Mouse (Mus musculus): ENCODE results near the gene Wdr59.

Gene Wdr59

DNA sequence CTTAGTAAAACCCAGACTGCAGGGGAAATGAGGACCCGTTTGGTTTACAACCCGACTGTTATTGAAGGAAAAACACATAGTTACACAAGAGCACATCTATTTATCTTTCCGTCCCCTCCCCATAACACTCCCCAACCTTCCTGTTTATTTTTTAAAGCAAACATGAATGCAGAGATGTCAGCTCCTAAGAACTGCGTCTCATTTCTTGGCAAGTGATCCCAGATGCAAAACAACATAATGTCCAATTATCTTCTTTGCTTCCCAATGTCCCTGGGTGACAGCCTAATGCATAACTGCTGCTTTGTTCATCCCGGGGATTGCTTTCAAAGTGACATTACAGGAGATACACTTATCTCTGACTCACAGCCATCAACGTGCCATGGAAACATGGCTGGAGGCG is 30.7 kb downstream of the Wdr59 start:
- DNase-seq (ENCODE audit: low spot score): no peak

DNA sequence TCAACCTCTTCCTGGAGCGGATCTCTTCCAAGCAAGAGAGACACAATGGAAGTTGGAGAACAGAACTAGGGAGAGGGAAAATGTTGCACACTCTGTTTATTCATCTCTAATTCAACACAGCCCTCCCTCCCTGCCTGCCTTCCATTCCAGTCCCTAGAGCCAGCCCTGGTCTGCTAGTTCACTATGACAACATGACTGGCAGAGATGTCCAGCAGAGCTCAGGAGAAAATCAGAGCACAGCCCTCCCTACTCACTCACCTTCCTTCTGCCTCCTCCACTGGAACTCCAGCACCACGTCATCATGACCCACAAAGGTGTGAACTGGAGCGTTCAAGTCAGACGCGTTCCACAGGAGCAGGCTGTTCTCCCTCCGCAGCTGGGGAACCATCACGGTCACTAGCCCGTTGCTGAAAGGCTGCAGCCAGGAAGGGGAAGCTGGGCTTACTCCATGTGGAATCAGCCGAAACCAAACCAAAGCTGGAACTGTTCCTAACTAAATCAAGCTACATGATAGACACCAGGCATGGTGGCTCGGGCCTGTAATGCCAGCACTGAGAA is 31.8 kb downstream of the Wdr59 start:
- DNase-seq (ENCODE audit: low spot score): no peak

DNA sequence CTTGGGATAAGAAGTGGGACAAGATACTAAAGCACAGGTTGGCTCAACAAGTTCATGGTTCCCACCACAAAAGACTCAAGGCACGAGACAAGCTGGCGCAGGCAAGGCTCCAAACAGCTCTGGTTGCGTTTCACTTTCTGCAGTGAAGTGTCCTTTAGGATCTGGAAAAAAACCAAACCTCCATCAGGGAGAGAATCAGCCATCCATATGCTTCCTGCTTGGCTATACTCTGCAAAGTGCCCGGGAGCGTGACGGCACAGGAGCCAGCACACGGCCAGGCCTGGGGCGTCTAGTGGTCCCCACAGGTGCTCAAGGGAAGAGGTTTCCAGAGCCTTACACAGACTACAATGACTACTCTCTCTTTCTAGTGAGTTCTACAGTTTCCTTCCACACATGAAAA is 41.2 kb downstream of the Wdr59 start:
- no peak for DNase-seq (ENCODE audit: low spot score)

DNA sequence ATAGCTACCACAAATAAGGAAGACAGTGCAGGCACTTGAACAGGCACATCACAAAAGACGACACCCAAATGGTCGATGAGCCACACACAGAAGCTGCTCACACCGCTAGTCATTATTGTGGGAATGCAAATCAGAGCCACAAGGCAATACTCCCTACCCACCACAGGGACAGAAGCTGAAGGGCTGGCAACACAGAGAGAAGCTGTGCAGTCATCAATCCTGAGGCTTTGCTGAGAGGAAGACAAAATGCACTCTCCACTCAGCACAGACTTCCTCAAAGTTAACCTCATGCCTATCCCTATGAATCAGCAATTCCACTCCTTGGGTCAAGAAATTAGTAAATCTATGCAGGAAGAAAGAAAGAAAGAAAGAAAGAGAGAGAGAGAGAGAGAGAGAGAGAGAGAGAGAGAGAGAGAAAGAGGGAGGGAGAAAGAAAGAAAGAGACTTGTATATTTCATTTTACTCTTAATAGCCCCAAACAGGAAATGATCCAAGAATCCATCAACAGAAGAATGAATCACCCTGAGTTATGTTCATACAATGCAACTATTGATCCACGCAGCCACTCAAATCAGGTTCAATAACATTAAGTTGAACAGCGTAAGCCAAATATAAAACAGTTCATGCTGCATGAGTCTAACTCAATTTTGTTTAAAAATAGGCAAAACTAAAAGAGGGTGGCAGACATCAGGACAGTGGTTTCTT is 44.0 kb downstream of the Wdr59 start:
- DNase-seq (ENCODE audit: low spot score): no peak

DNA sequence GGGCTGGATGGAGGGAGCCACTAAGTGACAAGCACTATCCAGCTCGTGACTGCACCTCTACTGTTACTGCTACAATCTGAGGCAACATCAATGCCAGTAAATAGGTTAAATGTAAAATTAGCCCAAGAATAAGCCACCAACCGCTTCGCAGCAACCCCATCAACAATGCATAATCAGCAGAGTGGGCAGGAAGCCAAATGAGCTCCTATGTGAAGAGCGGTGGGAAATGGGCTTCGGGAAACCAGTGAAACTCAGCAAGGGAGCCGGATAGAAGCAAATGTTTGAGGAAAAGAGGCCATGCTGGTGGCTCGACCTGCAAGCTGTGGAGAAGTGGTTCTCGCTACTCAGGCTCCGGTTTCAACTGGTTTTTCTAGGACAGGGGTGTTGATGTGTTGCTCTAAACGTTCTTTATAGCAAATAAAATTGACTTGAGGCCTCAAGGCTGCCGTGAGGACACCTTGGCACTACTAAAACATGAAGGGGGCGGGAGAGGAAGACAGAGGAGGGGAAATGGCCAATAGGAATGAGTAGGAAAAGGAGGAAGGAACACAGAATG is 50.3 kb downstream of the Wdr59 start:
- no peak for DNase-seq (ENCODE audit: low spot score)

DNA sequence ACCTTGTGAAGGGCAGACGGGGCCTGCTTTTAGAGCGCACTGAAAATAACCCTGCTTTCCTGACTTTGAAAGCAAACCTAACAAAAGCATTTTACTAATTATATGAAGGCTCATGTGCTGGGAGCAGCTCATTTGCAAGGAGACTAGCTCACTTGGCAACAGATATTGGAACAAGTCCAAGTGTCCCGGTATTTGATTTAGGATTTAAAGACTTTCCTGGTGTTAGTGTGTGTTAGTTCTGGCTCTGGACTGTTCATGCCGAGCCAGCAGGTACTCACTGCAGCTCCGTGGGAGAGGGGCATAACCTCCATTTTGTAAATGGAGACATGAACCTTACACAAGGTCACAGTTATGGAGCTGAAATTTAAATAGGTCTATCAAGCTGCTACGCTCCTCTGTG is 52.9 kb downstream of the Wdr59 start:
- DNase-seq (ENCODE audit: low spot score): no peak

- DNase-seq (ENCODE audit: low spot score): peak; percentile 9
These were observed 56.6 kb downstream of the Wdr59 start for GRCm38 (mm10) chr8:111465341-111465740.

GRCm38 (mm10) chr8:111464526-111464925 is 57.4 kb downstream of the Wdr59 start:
- DNase-seq (ENCODE audit: low spot score): no peak

- no peak for DNase-seq (ENCODE audit: low spot score)
These were observed 72.2 kb downstream of the Wdr59 start for GRCm38 (mm10) chr8:111449671-111450070.

GRCm38 (mm10) chr8:111445960-111446660 is 75.8 kb downstream of the Wdr59 start:
- peak; percentile 14 for DNase-seq (ENCODE audit: low spot score)

DNA sequence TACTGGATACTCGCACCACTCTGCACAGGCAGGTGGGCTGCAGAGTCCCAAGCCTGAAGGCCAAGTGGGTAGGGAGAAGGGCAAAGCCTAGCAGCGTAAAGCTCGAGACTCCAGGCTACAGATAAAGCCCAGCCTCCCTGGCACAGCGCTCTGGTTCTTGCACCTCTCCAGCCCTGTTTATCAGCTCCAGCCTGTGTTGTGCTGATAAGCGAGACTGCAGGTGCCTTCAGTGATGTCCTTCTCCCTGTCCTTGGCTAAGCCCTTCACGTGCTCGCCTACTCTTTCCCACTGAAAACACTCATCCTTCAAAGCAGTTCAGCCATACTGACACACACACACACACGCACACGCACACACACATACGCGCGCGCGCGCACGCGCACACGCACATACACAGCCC is 76.3 kb downstream of the Wdr59 start:
- DNase-seq (ENCODE audit: low spot score): peak; percentile 72

GRCm38 (mm10) chr8:111444245-111444644 is 77.6 kb downstream of the Wdr59 start:
- DNase-seq (ENCODE audit: low spot score): no peak

- DNase-seq (ENCODE audit: low spot score): peak; percentile 36
These were observed 82.7 kb downstream of the Wdr59 start for GRCm38 (mm10) chr8:111439189-111439588.

- DNase-seq (ENCODE audit: low spot score): no peak
These were observed 86.6 kb downstream of the Wdr59 start for GRCm38 (mm10) chr8:111435071-111435828.

- DNase-seq (ENCODE audit: low spot score): no peak
These were observed 97.2 kb downstream of the Wdr59 start for GRCm38 (mm10) chr8:111424646-111425045.

DNA sequence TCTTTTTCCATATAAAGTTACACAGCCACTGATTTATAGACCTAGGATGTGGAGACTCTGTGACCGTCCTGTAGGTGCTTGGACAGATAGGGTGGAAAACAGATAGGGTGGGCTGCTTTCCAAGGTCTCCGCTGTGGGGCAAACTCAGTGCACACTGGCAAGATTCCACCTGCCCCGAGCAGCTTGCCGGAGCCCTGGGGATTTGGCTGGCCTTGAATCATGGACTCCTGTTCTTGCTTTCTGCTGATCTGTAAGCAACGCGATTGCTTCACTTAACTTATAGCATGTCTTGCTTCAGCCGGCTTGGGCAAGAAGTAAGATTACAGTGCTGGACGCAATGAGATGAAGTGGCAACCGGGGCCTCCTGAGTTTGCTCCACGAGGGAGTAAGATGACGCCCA is 97.7 kb downstream of the Wdr59 start:
- DNase-seq (ENCODE audit: low spot score): no peak

DNA sequence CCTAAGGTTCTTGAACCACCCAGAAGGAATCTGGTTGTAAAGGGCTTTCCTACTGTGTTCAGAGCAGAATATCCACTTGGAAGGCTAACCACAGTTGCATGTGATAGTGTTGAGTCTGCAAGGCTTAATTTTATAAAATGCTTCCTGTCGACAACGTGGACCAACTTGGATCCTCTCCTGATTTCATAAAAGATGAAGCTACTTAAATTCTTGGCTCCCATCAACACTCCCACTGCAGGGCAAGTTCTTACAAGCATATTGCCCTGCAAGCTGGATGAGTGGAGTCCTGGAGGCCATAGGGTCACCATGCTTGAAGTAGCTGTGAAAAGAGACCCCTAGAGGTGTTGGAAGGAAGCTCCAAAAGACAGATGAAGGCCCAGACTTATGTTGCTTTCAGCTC is 99.3 kb downstream of the Wdr59 start:
- DNase-seq (ENCODE audit: low spot score): no peak

DNA sequence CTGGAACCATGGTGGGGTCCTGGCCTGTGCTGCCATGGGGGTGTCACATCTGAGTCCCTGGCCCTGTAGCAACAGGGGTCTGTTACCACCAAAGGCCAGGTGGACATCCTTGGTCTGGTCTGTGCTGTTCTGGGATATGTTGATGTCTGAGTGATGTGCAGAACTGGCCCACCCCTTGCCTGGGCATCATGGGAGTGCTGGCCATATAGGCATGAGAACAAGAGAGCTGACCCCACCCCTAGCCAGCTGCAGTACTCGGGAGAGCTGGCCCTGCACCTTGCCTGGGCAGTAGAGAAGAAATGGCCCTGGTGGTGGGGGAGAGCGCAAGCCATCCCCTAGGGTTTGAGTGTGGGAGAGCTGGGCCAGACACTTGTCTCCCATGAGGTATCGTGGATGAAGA is 102.7 kb downstream of the Wdr59 start:
- no peak for DNase-seq (ENCODE audit: low spot score)

DNA sequence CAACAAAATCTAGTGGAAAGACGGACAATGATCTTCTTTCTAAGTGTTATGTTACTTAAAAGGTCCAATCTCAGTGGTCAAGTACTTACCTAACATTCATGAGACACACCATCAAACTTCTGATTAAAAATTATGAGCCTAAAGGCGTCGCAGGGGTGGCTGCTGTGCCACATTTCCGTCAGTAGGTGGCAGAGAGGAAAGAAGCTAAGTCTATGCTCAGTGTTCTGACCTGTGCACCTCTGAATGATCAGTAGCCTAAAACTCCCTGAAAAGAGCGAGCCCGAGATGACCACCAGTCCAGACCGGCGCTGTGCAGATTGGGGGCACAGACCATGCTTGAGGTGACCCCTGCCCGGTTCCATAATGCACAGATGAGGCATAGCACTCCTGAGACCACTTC is 103.3 kb downstream of the Wdr59 start:
- no peak for DNase-seq (ENCODE audit: low spot score)

GRCm38 (mm10) chr8:111417222-111417621 is 104.7 kb downstream of the Wdr59 start:
- DNase-seq (ENCODE audit: low spot score): no peak

DNA sequence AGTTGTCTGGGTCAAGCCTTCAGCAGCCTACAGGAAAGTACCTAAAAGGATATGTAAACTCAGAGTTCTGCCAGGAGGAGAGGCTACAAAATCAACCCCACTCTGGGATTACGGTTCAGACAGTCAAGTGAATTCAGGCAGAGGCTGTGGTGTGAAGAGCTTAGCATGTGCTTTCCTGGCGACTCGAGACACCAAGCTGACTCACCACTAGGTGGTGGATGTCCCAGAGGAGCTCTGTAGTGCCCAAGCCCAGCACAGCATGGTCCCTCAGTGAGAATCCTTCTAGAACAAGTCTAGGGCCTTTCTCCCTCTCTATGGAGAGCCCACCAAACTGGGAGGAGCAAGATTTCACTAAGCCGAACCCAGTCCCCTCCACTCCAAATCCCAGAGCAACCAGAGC is 118.5 kb downstream of the Wdr59 start:
- no peak for DNase-seq (ENCODE audit: low spot score)

Measured in c-Kit-positive CD71-positive TER-119-positive erythroid progenitor cells, embryonic 14.5 days (primary cell).